Mouse (Mus musculus) megakaryocyte, embryonic 14.5 days (primary cell): ENCODE results near the gene Hes3.

Source experiments
- FLI1 ChIP-seq: IDR thresholded peaks from 2 replicates; pipeline ENCODE4 v1.6.1; 2012; ENCODE audit warnings: low read length, inconsistent platforms, mixed read lengths
- GATA1 ChIP-seq: IDR thresholded peaks from 3 replicates; pipeline ENCODE4 v1.6.1; 2012; ENCODE audit warnings: mixed read lengths, low read length, inconsistent platforms, borderline replicate concordance

DNA sequence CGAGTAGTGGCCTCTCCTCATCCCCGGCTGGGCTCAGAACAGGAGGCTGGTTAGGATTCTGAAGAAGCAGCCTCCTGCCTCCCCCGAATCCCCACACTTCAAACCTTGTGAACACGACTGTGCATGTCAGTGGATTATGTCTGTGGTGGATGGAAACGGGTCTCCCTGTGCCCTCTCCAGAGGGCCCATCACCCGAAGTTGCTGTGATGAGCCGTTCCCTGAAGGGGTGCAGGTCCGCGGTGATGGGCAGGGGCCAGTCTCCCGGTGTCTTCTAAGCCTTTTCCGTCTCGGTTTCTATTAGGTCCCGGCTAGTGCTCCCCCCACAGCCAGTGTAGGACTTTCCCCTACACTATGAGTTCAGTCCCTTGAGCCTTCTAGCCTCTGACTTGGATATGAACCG, 7.4 kb upstream of the Hes3 start:
- TF ChIP-seq FLI1 (no peak), GATA1 (no peak)
